Mouse (Mus musculus): ENCODE measurements at regions not wholly inside any gene's neighbourhood (a gene's known extent, or its start where the extent isn't known, plus 50 kb on each side); places are given as distances from the start of the nearest gene placed in this dataset.
A peak's percentile ranks its signal among the peaks of the same experiment; 100 is the strongest.

GRCm38 (mm10) chr9:61222212-61223003, 149.8 kb upstream of the Tle3 start:
- H3K27me3 ChIP-seq (ENCODE audit: insufficient read depth, low read length) = peaks cover 16% of the 10 kb centered on the region
- H3K4me3 ChIP-seq (replicated peaks; ENCODE audit: low read length) = 0 out of 2 replicates have a peak overlapping the region, but pooled peaks have one; percentile 23
- peaks cover 11% of the 10 kb centered on the region for H3K9me3 ChIP-seq (ENCODE audit: low read length)
- H3K4me1 ChIP-seq (replicated peaks; ENCODE audit: low read depth, low read length) = peaks cover 65% of the 10 kb centered on the region
- H3K36me3 ChIP-seq (ENCODE audit: insufficient read depth, low read length) = no peaks in the 10 kb centered on the region
- TF ChIP-seq CTCF (conservative IDR thresholded peaks at IDR 0.05; ENCODE audit: low read length) (no peak), POU5F1 (IDR thresholded peaks at IDR 0.05; ENCODE audit: borderline replicate concordance, low read length) (peak; percentile 96), NANOG (IDR thresholded peaks at IDR 0.05; ENCODE audit: borderline replicate concordance, low read length) (no peak; the same call in 1 of the 2 replicates)

GRCm38 (mm10) chr9:61225020-61225652, 147.0 kb upstream of the Tle3 start:
- Histone ChIP-seq H3K9me3 (ENCODE audit: low read length) (peaks cover 11% of the 10 kb centered on the region), H3K4me3 (replicated peaks; ENCODE audit: low read length) (no peak overlapping the region), H3K27me3 (ENCODE audit: insufficient read depth, low read length) (no peaks in the 10 kb centered on the region), H3K4me1 (replicated peaks; ENCODE audit: low read depth, low read length) (peaks cover 74% of the 10 kb centered on the region), H3K36me3 (ENCODE audit: insufficient read depth, low read length) (no peaks in the 10 kb centered on the region)
- no peak for TF ChIP-seq POU5F1 (IDR thresholded peaks at IDR 0.05; ENCODE audit: borderline replicate concordance, low read length)
- no peak for TF ChIP-seq NANOG (IDR thresholded peaks at IDR 0.05; ENCODE audit: borderline replicate concordance, low read length)
- no peak for TF ChIP-seq CTCF (conservative IDR thresholded peaks at IDR 0.05; ENCODE audit: low read length)

GRCm38 (mm10) chr9:61225882-61226281, 146.3 kb upstream of the Tle3 start:
- Histone ChIP-seq H3K27me3 (ENCODE audit: insufficient read depth, low read length) (no peaks in the 10 kb centered on the region), H3K4me1 (replicated peaks; ENCODE audit: low read depth, low read length) (peaks cover 68% of the 10 kb centered on the region), H3K4me3 (replicated peaks; ENCODE audit: low read length) (no peak overlapping the region), H3K36me3 (ENCODE audit: insufficient read depth, low read length) (no peaks in the 10 kb centered on the region), H3K9me3 (ENCODE audit: low read length) (peaks cover 11% of the 10 kb centered on the region)
- TF ChIP-seq POU5F1 (IDR thresholded peaks at IDR 0.05; ENCODE audit: borderline replicate concordance, low read length) (no peak), CTCF (conservative IDR thresholded peaks at IDR 0.05; ENCODE audit: low read length) (no peak), NANOG (IDR thresholded peaks at IDR 0.05; ENCODE audit: borderline replicate concordance, low read length) (no peak)

GRCm38 (mm10) chr9:61226596-61227384, 145.4 kb upstream of the Tle3 start:
- TF ChIP-seq POU5F1 (IDR thresholded peaks at IDR 0.05; ENCODE audit: borderline replicate concordance, low read length) (no peak), CTCF (conservative IDR thresholded peaks at IDR 0.05; ENCODE audit: low read length) (peak; percentile 40)
- no peaks in the 10 kb centered on the region for H3K27me3 ChIP-seq (ENCODE audit: insufficient read depth, low read length)
- no peak overlapping the region for H3K4me3 ChIP-seq (replicated peaks; ENCODE audit: low read length)
- H3K36me3 ChIP-seq (ENCODE audit: insufficient read depth, low read length) = no peaks in the 10 kb centered on the region
- peaks cover 11% of the 10 kb centered on the region for H3K9me3 ChIP-seq (ENCODE audit: low read length)
- H3K4me1 ChIP-seq (replicated peaks; ENCODE audit: low read depth, low read length) = peaks cover 59% of the 10 kb centered on the region

GRCm38 (mm10) chr9:61227492-61228229, 144.5 kb upstream of the Tle3 start:
- Histone ChIP-seq H3K4me1 (replicated peaks; ENCODE audit: low read depth, low read length) (peaks cover 55% of the 10 kb centered on the region), H3K27me3 (ENCODE audit: insufficient read depth, low read length) (no peaks in the 10 kb centered on the region), H3K9me3 (ENCODE audit: low read length) (peaks cover 11% of the 10 kb centered on the region), H3K36me3 (ENCODE audit: insufficient read depth, low read length) (no peaks in the 10 kb centered on the region), H3K4me3 (replicated peaks; ENCODE audit: low read length) (no peak overlapping the region)
- TF ChIP-seq POU5F1 (IDR thresholded peaks at IDR 0.05; ENCODE audit: borderline replicate concordance, low read length) (no peak), CTCF (conservative IDR thresholded peaks at IDR 0.05; ENCODE audit: low read length) (no peak), NANOG (IDR thresholded peaks at IDR 0.05; ENCODE audit: borderline replicate concordance, low read length) (no peak)

- TF ChIP-seq POU5F1 (IDR thresholded peaks at IDR 0.05; ENCODE audit: borderline replicate concordance, low read length) (no peak), CTCF (conservative IDR thresholded peaks at IDR 0.05; ENCODE audit: low read length) (no peak), NANOG (IDR thresholded peaks at IDR 0.05; ENCODE audit: borderline replicate concordance, low read length) (no peak)
- no peak overlapping the region for H3K4me3 ChIP-seq (replicated peaks; ENCODE audit: low read length)
- 0 out of 2 replicates have a peak, but pooled peaks cover 4% of the 10 kb centered on the region for H3K27me3 ChIP-seq (ENCODE audit: insufficient read depth, low read length)
- H3K9me3 ChIP-seq (ENCODE audit: low read length) = peaks cover 10% of the 10 kb centered on the region
- H3K4me1 ChIP-seq (replicated peaks; ENCODE audit: low read depth, low read length) = peaks cover 49% of the 10 kb centered on the region
- no peaks in the 10 kb centered on the region for H3K36me3 ChIP-seq (ENCODE audit: insufficient read depth, low read length)
Measured at GRCm38 (mm10) chr9:61228230-61228631, 143.9 kb upstream of the Tle3 start.

- Histone ChIP-seq H3K4me3 (replicated peaks; ENCODE audit: low read length) (no peak overlapping the region), H3K4me1 (replicated peaks; ENCODE audit: low read depth, low read length) (peaks cover 41% of the 10 kb centered on the region), H3K9me3 (ENCODE audit: low read length) (no peaks in the 10 kb centered on the region), H3K27me3 (ENCODE audit: insufficient read depth, low read length) (0 out of 2 replicates have a peak, but pooled peaks cover 4% of the 10 kb centered on the region), H3K36me3 (ENCODE audit: insufficient read depth, low read length) (no peaks in the 10 kb centered on the region)
- TF ChIP-seq CTCF (conservative IDR thresholded peaks at IDR 0.05; ENCODE audit: low read length) (no peak), NANOG (IDR thresholded peaks at IDR 0.05; ENCODE audit: borderline replicate concordance, low read length) (no peak), POU5F1 (IDR thresholded peaks at IDR 0.05; ENCODE audit: borderline replicate concordance, low read length) (no peak)
Measured at GRCm38 (mm10) chr9:61230306-61230705, 141.9 kb upstream of the Tle3 start.
